Mouse (Mus musculus): ENCODE measurements around the gene Il10ra. TPM values are rescaled to one million over a fixed set of nuclear protein-coding genes. Genes with fewer than 3 reads are reported as not detected.

Il10ra gene
- total RNA-seq (2014; fragmentation: Nextera tagmentation) (0.45 TPM in 1 of 2 replicates, not detected in the other), total RNA-seq (2017) (0.16 and 0.17 TPM in 2 replicates), polyA plus RNA-seq (2012) (0.07 and 0.09 TPM in 2 replicates)

DNA sequence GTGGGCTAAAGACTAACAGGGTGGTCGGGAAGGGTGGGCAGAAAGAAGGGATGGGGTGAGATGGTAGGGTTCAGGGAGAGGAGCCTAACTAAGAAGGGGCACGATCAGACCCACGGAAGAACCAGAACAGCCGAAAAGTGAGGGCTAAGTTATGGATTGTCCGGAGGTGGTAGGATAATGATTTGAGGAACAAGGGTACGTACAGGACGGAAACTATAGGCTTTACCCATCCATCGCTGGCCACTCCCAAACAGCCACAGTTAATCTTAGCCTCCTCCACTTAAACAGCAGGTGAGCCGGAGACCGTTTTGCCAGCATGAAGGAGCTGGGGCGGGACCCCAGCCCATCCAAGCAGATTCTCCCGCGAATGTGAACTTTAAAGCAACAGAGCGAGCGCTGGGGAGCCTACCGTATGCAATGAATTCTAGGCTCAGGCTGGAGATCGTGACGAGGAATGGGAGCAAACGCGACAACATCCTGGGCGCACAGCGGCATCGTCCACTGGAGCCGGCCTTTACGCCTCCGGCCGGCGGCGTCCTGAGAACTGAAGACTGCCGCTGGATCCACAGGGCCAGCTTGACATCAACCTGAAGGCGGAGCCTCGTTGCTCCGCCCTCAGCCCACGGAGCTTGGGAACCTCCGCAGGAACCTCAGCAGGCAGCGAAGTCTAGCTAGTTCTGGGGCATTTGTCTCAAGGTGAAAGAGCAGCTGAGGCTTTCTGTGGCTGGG is at the start of gene Il10ra:
Il10ra (minus strand) TSS at position 553 of the 729 bp plus-strand sequence.
- H3K4me3 ChIP-seq (ENCODE audit: low read depth, low read length): peak within 1 kb of the TSS; percentile 59
- peaks cover 34% of the 10 kb centered on the region for H3K4me1 ChIP-seq (ENCODE audit: insufficient read depth, low read depth, low read length)
- DNase-seq (ENCODE audit: low spot score) (no peak), ATAC-seq (ENCODE audit: extremely low read depth, insufficient number of reproducible peaks, low FRiP score, poor library complexity, severe bottlenecking) (no peak)
- TF ChIP-seq GATA1 (IDR thresholded peaks at IDR 0.05; ENCODE audit: borderline replicate concordance, low read length) (no peak), CTCF (IDR thresholded peaks at IDR 0.05; ENCODE audit: low read depth, low read length) (no peak), POLR2AphosphoS5 (IDR thresholded peaks at IDR 0.05; ENCODE audit: insufficient replicate concordance, low read depth, low read length) (no peak), GATA2 (IDR thresholded peaks at IDR 0.05; ENCODE audit: borderline replicate concordance, low read depth, low read length) (no peak)
- peaks cover 6% of the 10 kb centered on the region; the same call in 1 of the 2 replicates for H3K27me3 ChIP-seq (ENCODE audit: insufficient read depth, low read length)
- H3K36me3 ChIP-seq (replicated peaks): no peaks in the 10 kb centered on the region
- H3K9me3 ChIP-seq (replicated peaks): no peaks in the 10 kb centered on the region

DNA sequence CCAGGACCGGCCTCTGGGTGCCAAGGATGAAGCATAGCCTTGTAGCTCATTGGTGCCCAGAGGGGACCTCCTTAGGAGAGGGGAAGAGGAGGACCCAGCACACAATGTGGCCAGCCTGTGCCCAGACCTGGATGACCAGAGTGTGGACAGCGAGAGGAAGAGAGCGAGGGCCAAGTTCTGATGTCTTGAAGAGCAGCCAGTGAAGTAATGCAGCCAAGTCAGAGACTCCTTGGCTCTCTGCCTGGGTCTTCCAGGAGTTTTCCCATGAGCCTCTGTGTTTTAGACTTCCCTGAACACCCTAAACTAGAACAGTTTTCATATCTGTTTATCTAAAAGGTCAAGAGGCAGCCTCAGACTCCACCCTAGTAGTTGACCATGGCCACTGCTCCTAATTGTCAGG is 48.7 kb upstream of the Il10ra start:
- Histone ChIP-seq H3K36me3 (replicated peaks) (no peaks in the 10 kb centered on the region), H3K4me1 (ENCODE audit: insufficient read depth, low read depth, low read length) (no peaks in the 10 kb centered on the region), H3K9me3 (replicated peaks) (no peaks in the 10 kb centered on the region), H3K27me3 (ENCODE audit: insufficient read depth, low read length) (no peaks in the 10 kb centered on the region), H3K4me3 (ENCODE audit: low read depth, low read length) (no peak overlapping the region)
- no peak for ATAC-seq (ENCODE audit: extremely low read depth, insufficient number of reproducible peaks, low FRiP score, poor library complexity, severe bottlenecking)
- no peak for TF ChIP-seq TAL1 (conservative IDR thresholded peaks at IDR 0.05; ENCODE audit: low read depth, low read length)
- TF ChIP-seq POLR2AphosphoS5 (IDR thresholded peaks at IDR 0.05; ENCODE audit: insufficient replicate concordance, low read depth, low read length): no peak
- no peak for TF ChIP-seq CTCF (IDR thresholded peaks at IDR 0.05; ENCODE audit: low read depth, low read length)
- no peak for TF ChIP-seq GATA2 (IDR thresholded peaks at IDR 0.05; ENCODE audit: borderline replicate concordance, low read depth, low read length)
- TF ChIP-seq GATA1 (IDR thresholded peaks at IDR 0.05; ENCODE audit: borderline replicate concordance, low read length): no peak
- DNase-seq (ENCODE audit: low spot score): no peak

DNA sequence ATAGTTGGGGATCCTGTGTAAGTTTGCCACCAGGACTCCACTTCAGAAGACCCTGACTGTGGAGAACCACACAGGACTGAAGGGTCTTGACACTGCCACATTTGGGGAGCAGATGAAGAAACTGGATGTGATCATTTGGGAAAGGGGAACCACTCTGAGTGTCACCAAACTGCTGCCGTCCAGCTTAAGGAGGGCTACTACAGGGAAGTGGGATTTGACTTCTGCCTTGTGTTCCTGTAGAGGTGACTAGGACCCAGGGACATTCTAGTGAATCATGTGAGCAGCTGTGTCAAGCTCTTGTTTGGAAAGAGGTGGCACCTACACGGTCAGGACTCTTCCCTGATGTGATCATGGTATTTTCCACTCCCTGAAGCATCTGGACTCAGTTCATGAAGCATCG is 45.0 kb upstream of the Il10ra start:
- ATAC-seq (ENCODE audit: extremely low read depth, insufficient number of reproducible peaks, low FRiP score, poor library complexity, severe bottlenecking): no peak

DNA sequence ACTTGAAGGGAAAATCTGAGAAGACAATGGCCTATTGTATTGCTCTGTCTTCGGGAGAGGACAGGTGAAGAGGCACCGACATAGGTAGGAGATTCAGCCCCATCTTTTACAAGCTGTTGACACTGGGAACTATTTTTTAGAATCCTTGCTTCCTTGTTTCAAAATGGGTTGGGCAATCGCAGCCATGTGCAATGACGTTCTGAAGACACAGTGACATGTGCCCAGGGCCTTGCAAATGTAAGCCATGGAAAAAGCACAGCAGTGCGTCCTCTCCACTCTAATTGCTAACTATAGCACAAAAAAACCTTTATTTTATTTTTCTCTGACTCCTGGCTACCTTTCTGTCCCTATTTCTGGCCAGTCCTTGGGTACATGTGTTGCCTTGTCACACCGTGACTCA is 42.9 kb upstream of the Il10ra start:
- DNase-seq (ENCODE audit: low spot score) (no peak), ATAC-seq (ENCODE audit: extremely low read depth, insufficient number of reproducible peaks, low FRiP score, poor library complexity, severe bottlenecking) (no peak)
- Histone ChIP-seq H3K9me3 (replicated peaks) (no peaks in the 10 kb centered on the region), H3K4me1 (ENCODE audit: insufficient read depth, low read depth, low read length) (no peaks in the 10 kb centered on the region), H3K27me3 (ENCODE audit: insufficient read depth, low read length) (peaks cover 4% of the 10 kb centered on the region; the same call in 1 of the 2 replicates), H3K4me3 (ENCODE audit: low read depth, low read length) (no peak overlapping the region), H3K36me3 (replicated peaks) (no peaks in the 10 kb centered on the region)
- no peak for TF ChIP-seq GATA1 (IDR thresholded peaks at IDR 0.05; ENCODE audit: borderline replicate concordance, low read length)
- no peak for TF ChIP-seq POLR2AphosphoS5 (IDR thresholded peaks at IDR 0.05; ENCODE audit: insufficient replicate concordance, low read depth, low read length)
- no peak for TF ChIP-seq CTCF (IDR thresholded peaks at IDR 0.05; ENCODE audit: low read depth, low read length)
- no peak for TF ChIP-seq GATA2 (IDR thresholded peaks at IDR 0.05; ENCODE audit: borderline replicate concordance, low read depth, low read length)
- no peak for TF ChIP-seq TAL1 (conservative IDR thresholded peaks at IDR 0.05; ENCODE audit: low read depth, low read length)

More for the DNA sequence above, 45.0 kb upstream of the Il10ra start:
- Histone ChIP-seq H3K4me3 (ENCODE audit: low read depth, low read length) (no peak overlapping the region), H3K4me1 (ENCODE audit: insufficient read depth, low read depth, low read length) (no peaks in the 10 kb centered on the region), H3K27me3 (ENCODE audit: insufficient read depth, low read length) (no peaks in the 10 kb centered on the region), H3K36me3 (replicated peaks) (no peaks in the 10 kb centered on the region), H3K9me3 (replicated peaks) (no peaks in the 10 kb centered on the region)
- no peak for DNase-seq (ENCODE audit: low spot score)
- TF ChIP-seq TAL1 (conservative IDR thresholded peaks at IDR 0.05; ENCODE audit: low read depth, low read length): no peak
- TF ChIP-seq POLR2AphosphoS5 (IDR thresholded peaks at IDR 0.05; ENCODE audit: insufficient replicate concordance, low read depth, low read length): no peak
- TF ChIP-seq GATA2 (IDR thresholded peaks at IDR 0.05; ENCODE audit: borderline replicate concordance, low read depth, low read length): no peak
- TF ChIP-seq CTCF (IDR thresholded peaks at IDR 0.05; ENCODE audit: low read depth, low read length): no peak
- TF ChIP-seq GATA1 (IDR thresholded peaks at IDR 0.05; ENCODE audit: borderline replicate concordance, low read length): no peak

DNA sequence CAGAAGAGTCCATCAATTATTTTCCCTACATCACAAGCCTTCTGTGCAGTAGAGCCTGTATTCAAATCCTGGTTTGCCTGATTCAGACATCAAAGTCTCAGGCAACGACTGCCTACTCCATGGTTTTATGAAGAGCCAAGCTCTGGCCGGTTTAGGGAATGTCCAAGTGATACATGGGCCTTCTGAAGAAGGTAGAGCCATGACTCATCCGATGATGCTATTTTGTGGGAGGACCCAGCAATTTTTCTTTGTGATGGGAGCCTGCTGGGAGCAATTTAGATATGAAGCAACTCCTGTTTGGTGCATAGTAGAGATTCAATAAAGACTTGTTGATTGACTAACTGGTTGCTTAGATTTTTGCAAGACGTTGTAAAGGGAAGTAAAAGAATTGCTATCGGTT is 39.6 kb upstream of the Il10ra start:
- TF ChIP-seq CTCF (IDR thresholded peaks at IDR 0.05; ENCODE audit: low read depth, low read length): no peak
- no peak for TF ChIP-seq POLR2AphosphoS5 (IDR thresholded peaks at IDR 0.05; ENCODE audit: insufficient replicate concordance, low read depth, low read length)
- no peak for TF ChIP-seq GATA2 (IDR thresholded peaks at IDR 0.05; ENCODE audit: borderline replicate concordance, low read depth, low read length)
- no peak for TF ChIP-seq GATA1 (IDR thresholded peaks at IDR 0.05; ENCODE audit: borderline replicate concordance, low read length)
- TF ChIP-seq TAL1 (conservative IDR thresholded peaks at IDR 0.05; ENCODE audit: low read depth, low read length): no peak
- H3K4me1 ChIP-seq (ENCODE audit: insufficient read depth, low read depth, low read length): no peaks in the 10 kb centered on the region
- H3K9me3 ChIP-seq (replicated peaks): no peaks in the 10 kb centered on the region
- ATAC-seq (ENCODE audit: extremely low read depth, insufficient number of reproducible peaks, low FRiP score, poor library complexity, severe bottlenecking) (no peak), DNase-seq (ENCODE audit: low spot score) (no peak)
- peaks cover 10% of the 10 kb centered on the region; the same call in 1 of the 2 replicates for H3K27me3 ChIP-seq (ENCODE audit: insufficient read depth, low read length)
- H3K4me3 ChIP-seq (ENCODE audit: low read depth, low read length): no peak overlapping the region
- no peaks in the 10 kb centered on the region for H3K36me3 ChIP-seq (replicated peaks)

DNA sequence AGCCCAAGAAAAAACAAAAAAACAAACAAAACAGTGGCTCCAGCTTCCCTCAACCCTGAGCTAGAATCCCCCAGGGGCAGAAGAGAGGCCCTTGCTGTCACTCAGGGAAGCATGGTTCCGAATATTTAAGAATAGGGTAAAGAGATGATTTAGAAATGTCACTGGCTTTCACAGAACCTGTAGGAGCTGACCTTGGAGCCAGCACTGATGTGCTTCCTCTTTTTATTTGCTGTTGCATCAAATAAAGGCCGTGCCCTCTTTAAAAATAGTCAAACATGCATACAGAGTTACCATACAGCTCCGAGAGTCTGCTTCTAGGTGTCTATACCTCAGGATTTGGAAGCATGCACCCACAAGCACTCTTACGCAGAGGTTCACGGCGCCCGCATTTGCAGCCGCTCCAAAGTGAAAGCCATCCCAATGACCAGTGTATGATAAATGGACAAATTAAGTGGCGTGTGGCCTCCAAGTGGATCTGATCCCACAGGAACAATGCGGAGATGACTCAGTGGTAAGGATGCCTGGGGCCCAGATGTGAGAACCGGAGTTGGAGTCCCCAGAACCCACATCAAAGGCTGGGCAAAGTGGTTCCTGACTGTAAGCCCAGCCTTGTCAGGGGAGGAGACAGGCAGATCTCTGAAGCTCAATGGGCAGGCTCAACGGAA is 37.9 kb upstream of the Il10ra start:
- H3K27me3 ChIP-seq (ENCODE audit: insufficient read depth, low read length): peaks cover 10% of the 10 kb centered on the region; the same call in 1 of the 2 replicates
- H3K4me3 ChIP-seq (ENCODE audit: low read depth, low read length): no peak overlapping the region
- no peak for ATAC-seq (ENCODE audit: extremely low read depth, insufficient number of reproducible peaks, low FRiP score, poor library complexity, severe bottlenecking)
- DNase-seq (ENCODE audit: low spot score): no peak
- H3K4me1 ChIP-seq (ENCODE audit: insufficient read depth, low read depth, low read length): 0 out of 2 replicates have a peak, but pooled peaks cover 1% of the 10 kb centered on the region
- H3K9me3 ChIP-seq (replicated peaks): no peaks in the 10 kb centered on the region
- H3K36me3 ChIP-seq (replicated peaks): no peaks in the 10 kb centered on the region
- TF ChIP-seq TAL1 (conservative IDR thresholded peaks at IDR 0.05; ENCODE audit: low read depth, low read length) (no peak), GATA2 (IDR thresholded peaks at IDR 0.05; ENCODE audit: borderline replicate concordance, low read depth, low read length) (no peak), POLR2AphosphoS5 (IDR thresholded peaks at IDR 0.05; ENCODE audit: insufficient replicate concordance, low read depth, low read length) (no peak), GATA1 (IDR thresholded peaks at IDR 0.05; ENCODE audit: borderline replicate concordance, low read length) (no peak), CTCF (IDR thresholded peaks at IDR 0.05; ENCODE audit: low read depth, low read length) (no peak)
